Mouse (Mus musculus) adrenal gland, adult 18-20 months (tissue): Measurements from ENCODE around the gene Mmp25. TPM values are rescaled to one million over a fixed set of nuclear protein-coding genes. Genes with fewer than 3 reads are reported as not detected.
A peak's percentile ranks its signal among the peaks of the same experiment; 100 is the strongest.

Source experiments
- DNase-seq, 2 experiments: peaks; one replicate each; pipeline ENCODE4 v3.0.0; 2021 to 2022; ENCODE audit warnings: low spot score in 2 of 2
- long read RNA-seq, 2 experiments: library from polyadenylated mRNA; stranded (forward); transcript quantifications; one replicate each; pipeline ENCODE4 v2.0.0; 2021
- total RNA-seq, 2 experiments: library from RNA; stranded (reverse); gene quantifications; 1 replicate in 1 of 2; 2 replicates in 1 of 2; pipeline ENCODE4 v1.2.3; 2021

Gene Mmp25
- total RNA-seq, result under 1 TPM; 0.10 TPM
- long read RNA-seq, experiment 1, result 0 reads
- long read RNA-seq, experiment 2, result 0 reads

GRCm38 (mm10) chr17:23644613-23645495 is at the start of gene Mmp25:
Mmp25 (minus strand) TSS chr17:23645277.
- DNase-seq, result no peak

GRCm38 (mm10) chr17:23694491-23694890 is 49.4 kb upstream of the Mmp25 start:
- DNase-seq, result no peak

- no peak for DNase-seq
Measured at GRCm38 (mm10) chr17:23683856-23684672, 39.0 kb upstream of the Mmp25 start, which contains the start of gene Cldn9. Cldn9 (minus strand) TSS chr17:23684026.

- no peak for DNase-seq
Measured at GRCm38 (mm10) chr17:23683226-23683625, 38.1 kb upstream of the Mmp25 start.

- no peak for DNase-seq
Measured at GRCm38 (mm10) chr17:23682530-23682929, 37.5 kb upstream of the Mmp25 start.

GRCm38 (mm10) chr17:23682092-23682491 is 37.0 kb upstream of the Mmp25 start:
- DNase-seq, result no peak

GRCm38 (mm10) chr17:23681086-23681485 is 36.0 kb upstream of the Mmp25 start:
- peak in 1 of 2 experiments; percentile 33 for DNase-seq

- no peak for DNase-seq
Measured at GRCm38 (mm10) chr17:23680336-23680735, 35.3 kb upstream of the Mmp25 start.

- DNase-seq, result no peak
Measured at GRCm38 (mm10) chr17:23679127-23679835, 34.2 kb upstream of the Mmp25 start, which contains the start of gene Cldn6. Cldn6 (plus strand) TSS chr17:23679249.

- peak; percentile 86 to 88 for DNase-seq
Measured at GRCm38 (mm10) chr17:23677236-23677679, 32.2 kb upstream of the Mmp25 start, which contains the start of gene Tnfrsf12a. Tnfrsf12a (minus strand) TSS chr17:23677468.

GRCm38 (mm10) chr17:23676473-23677031 is 31.5 kb upstream of the Mmp25 start:
- peak; percentile 83 to 85 for DNase-seq

GRCm38 (mm10) chr17:23675564-23676281 is 30.6 kb upstream of the Mmp25 start:
- DNase-seq, result peak; percentile 69 to 79

GRCm38 (mm10) chr17:23675127-23675526 is 30.1 kb upstream of the Mmp25 start:
- peak; percentile 66 to 75 for DNase-seq

GRCm38 (mm10) chr17:23674271-23674952 is 29.3 kb upstream of the Mmp25 start:
- DNase-seq, result peak in 1 of 2 experiments; percentile 41

- peak; percentile 91 to 92 for DNase-seq
Measured at GRCm38 (mm10) chr17:23673424-23674073, 28.5 kb upstream of the Mmp25 start, which contains the start of the genes Hcfc1r1 and Thoc6. Hcfc1r1 (plus strand) TSS chr17:23673596. Thoc6 (minus strand) TSS chr17:23673882.

- no peak for DNase-seq
Measured at GRCm38 (mm10) chr17:23672761-23673160, 27.7 kb upstream of the Mmp25 start.

- DNase-seq, result no peak
Measured at GRCm38 (mm10) chr17:23671519-23671918, 26.4 kb upstream of the Mmp25 start.

GRCm38 (mm10) chr17:23670516-23671074 is 25.5 kb upstream of the Mmp25 start:
- DNase-seq, result no peak
